Mouse (Mus musculus) heart, postnatal 0 days (tissue): Measurements from ENCODE around the gene Cant1.

Source experiments
- CTCF ChIP-seq: IDR thresholded peaks from 2 replicates; pipeline ENCODE4 v1.5.1; 2016; ENCODE audit warnings: antibody characterized with exemption, control low read depth, low read depth
- EP300 ChIP-seq: IDR thresholded peaks from 2 replicates; pipeline ENCODE4 v1.6.1; 2016; ENCODE audit warnings: antibody characterized with exemption, low read depth

DNA sequence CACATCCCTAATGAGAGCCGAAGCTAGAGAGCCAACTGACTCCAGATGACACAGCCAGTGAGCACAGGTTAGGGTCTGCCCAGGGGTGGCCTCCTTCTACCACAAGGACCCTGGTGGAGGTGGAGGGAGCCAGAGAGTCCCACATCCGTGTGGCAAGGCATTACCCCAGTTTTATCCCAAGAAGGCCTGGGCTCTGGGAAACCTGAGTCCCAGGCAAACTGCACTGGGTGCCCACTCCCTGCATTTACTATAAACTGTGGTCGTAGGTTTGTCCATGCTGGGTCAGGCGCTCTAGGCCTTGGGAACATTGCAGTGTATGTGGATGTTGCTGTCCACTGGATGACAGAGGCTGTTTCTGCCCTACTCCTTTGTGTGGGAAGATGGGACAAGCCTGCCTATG, 17.7 kb downstream of the Cant1 start:
- TF ChIP-seq EP300, result no peak
- no peak for TF ChIP-seq CTCF
